Mouse (Mus musculus) embryonic facial prominence, embryonic 12.5 days (tissue): ENCODE results near the gene Ccdc80. TPM values are rescaled to one million over a fixed set of nuclear protein-coding genes. Genes with fewer than 3 reads are reported as not detected.

Experiments used
- ATAC-seq: fragments of 200-750 bp; cut with Nextera tagmentation; 2 replicates; pipeline ENCODE4 v1.8.0; 2017; ENCODE audit not compliant: insufficient number of reproducible peaks, insufficient read depth, low FRiP score, low TSS enrichment
- H3K27ac ChIP-seq: fragments of 300-500 bp; sonication (generic); 2 replicates; pipeline ENCODE4 v1.5.1; 2016; ENCODE audit warnings: mild to moderate bottlenecking
- H3K27me3 ChIP-seq: fragments of 300-500 bp; sonication (generic); 2 replicates; pipeline ENCODE4 v1.6.1; 2016; ENCODE audit warnings: mild to moderate bottlenecking, moderate library complexity
- H3K36me3 ChIP-seq: fragments of 300-500 bp; sonication (generic); 2 replicates; pipeline ENCODE4 v1.6.1; 2016; ENCODE audit warnings: mild to moderate bottlenecking
- H3K4me1 ChIP-seq: fragments of 300-500 bp; sonication (generic); 2 replicates; pipeline ENCODE4 v1.6.1; 2016
- H3K4me2 ChIP-seq: fragments of 300-500 bp; sonication (generic); replicated peaks from 2 replicates; pipeline ENCODE4 v1.6.1; 2016; ENCODE audit warnings: mild to moderate bottlenecking, moderate library complexity
- H3K4me3 ChIP-seq: fragments of 300-500 bp; sonication (generic); 2 replicates; pipeline ENCODE4 v1.5.1; 2016; ENCODE audit warnings: mild to moderate bottlenecking
- H3K9ac ChIP-seq: fragments of 300-500 bp; sonication (generic); 2 replicates; pipeline ENCODE4 v1.6.1; 2016; ENCODE audit warnings: mild to moderate bottlenecking, moderate library complexity
- H3K9me3 ChIP-seq: fragments of 300-500 bp; sonication (generic); 2 replicates; pipeline ENCODE4 v1.6.1; 2016; ENCODE audit warnings: mild to moderate bottlenecking, moderate library complexity
- whole genome bisulfite sequencing: fragments of 180-500 bp; shearing (Covaris S2); methylation state at CpG from one replicate; pipeline ENCODE4 v1.1.7; 2016; 5-methylcytosine and 5-hydroxymethylcytosine counted together
- polyA plus RNA-seq: library from polyadenylated mRNA; unstranded; fragments of >200 nt; fragmentation: Nextera tagmentation; extraction: Ambion mirVana; gene quantifications from 2 replicates; pipeline ENCODE4 v1.2.1, GENCODE M21; 2016

The Ccdc80 gene
- polyA plus RNA-seq, 1 experiment from 2014 or later, result 49.6 TPM

- no peaks in the 10 kb centered on the region for H3K36me3 ChIP-seq
- H3K9ac ChIP-seq, result peak overlapping the region; percentile 52
- ATAC-seq, result no peak
- H3K4me2 ChIP-seq, result peak overlapping the region; percentile 50
- peak overlapping the region; percentile 45 for H3K4me3 ChIP-seq
- peak overlapping the region; percentile 79; the same call in 1 of the 2 replicates for H3K27ac ChIP-seq
- H3K9me3 ChIP-seq, result no peaks in the 10 kb centered on the region
- peaks cover 17% of the 10 kb centered on the region; the same call in 1 of the 2 replicates for H3K4me1 ChIP-seq
- 4% methylated on average over 9 of the region's 9 CpGs for WGBS
- H3K27me3 ChIP-seq, result no peaks in the 10 kb centered on the region
Measured at GRCm38 (mm10) chr16:45094136-45094756, 1.0 kb downstream of the Ccdc80 start.

- ATAC-seq, result no peak
- no peaks in the 10 kb centered on the region for H3K9me3 ChIP-seq
- WGBS, result 92% methylated on average over 13 of the region's 13 CpGs
- no peak overlapping the region for H3K27ac ChIP-seq
- H3K27me3 ChIP-seq, result no peaks in the 10 kb centered on the region
- no peaks in the 10 kb centered on the region for H3K36me3 ChIP-seq
- peak overlapping the region; percentile 50 for H3K4me2 ChIP-seq
- 0 out of 2 replicates have a peak overlapping the region, but pooled peaks have one; percentile 52 for H3K9ac ChIP-seq
- peak overlapping the region; percentile 45; the same call in 1 of the 2 replicates for H3K4me3 ChIP-seq
- peaks cover 18% of the 10 kb centered on the region; the same call in 1 of the 2 replicates for H3K4me1 ChIP-seq
Measured at GRCm38 (mm10) chr16:45095030-45095429, 1.8 kb downstream of the Ccdc80 start.

GRCm38 (mm10) chr16:45095561-45096482, 2.6 kb downstream of the Ccdc80 start:
- Histone ChIP-seq H3K4me1 (peaks cover 18% of the 10 kb centered on the region; the same call in 1 of the 2 replicates), H3K9me3 (no peaks in the 10 kb centered on the region), H3K27ac (no peak overlapping the region), H3K9ac (no peak overlapping the region), H3K4me3 (no peak overlapping the region), H3K4me2 (no peak overlapping the region), H3K27me3 (no peaks in the 10 kb centered on the region), H3K36me3 (no peaks in the 10 kb centered on the region)
- 91% methylated on average over 26 of the region's 26 CpGs for WGBS
- no peak for ATAC-seq

- H3K4me3 ChIP-seq, result no peak overlapping the region
- no peaks in the 10 kb centered on the region for H3K9me3 ChIP-seq
- peaks cover 18% of the 10 kb centered on the region; the same call in 1 of the 2 replicates for H3K4me1 ChIP-seq
- H3K27me3 ChIP-seq, result no peaks in the 10 kb centered on the region
- H3K9ac ChIP-seq, result no peak overlapping the region
- no peaks in the 10 kb centered on the region for H3K36me3 ChIP-seq
- no peak overlapping the region for H3K4me2 ChIP-seq
- no peak for ATAC-seq
- no peak overlapping the region for H3K27ac ChIP-seq
- 93% methylated on average over 2 of the region's 2 CpGs for WGBS
Measured at GRCm38 (mm10) chr16:45097467-45097866, 4.3 kb downstream of the Ccdc80 start.

GRCm38 (mm10) chr16:45098186-45098885, 5.1 kb downstream of the Ccdc80 start:
- Histone ChIP-seq H3K27ac (no peak overlapping the region), H3K9me3 (no peaks in the 10 kb centered on the region), H3K27me3 (no peaks in the 10 kb centered on the region), H3K4me2 (peak overlapping the region; percentile 1; the same call in 1 of the 2 replicates), H3K9ac (no peak overlapping the region), H3K4me3 (no peak overlapping the region), H3K4me1 (peaks cover 13% of the 10 kb centered on the region; the same call in 1 of the 2 replicates), H3K36me3 (no peaks in the 10 kb centered on the region)
- ATAC-seq, result no peak
- 65% methylated on average over 10 of the region's 10 CpGs for WGBS

GRCm38 (mm10) chr16:45098886-45099210, 5.6 kb downstream of the Ccdc80 start:
- 55% methylated on average over 6 of the region's 6 CpGs for WGBS
- Histone ChIP-seq H3K9ac (no peak overlapping the region), H3K9me3 (no peaks in the 10 kb centered on the region), H3K27ac (no peak overlapping the region), H3K4me2 (peak overlapping the region; percentile 1; the same call in 1 of the 2 replicates), H3K4me1 (0 out of 2 replicates have a peak, but pooled peaks cover 12% of the 10 kb centered on the region), H3K27me3 (no peaks in the 10 kb centered on the region), H3K36me3 (no peaks in the 10 kb centered on the region), H3K4me3 (no peak overlapping the region)
- ATAC-seq, result no peak

- no peak overlapping the region for H3K27ac ChIP-seq
- no peaks in the 10 kb centered on the region for H3K36me3 ChIP-seq
- no peaks in the 10 kb centered on the region for H3K27me3 ChIP-seq
- WGBS, result 80% methylated on average over 3 of the region's 3 CpGs
- no peak for ATAC-seq
- H3K9me3 ChIP-seq, result no peaks in the 10 kb centered on the region
- no peak overlapping the region for H3K4me2 ChIP-seq
- no peak overlapping the region for H3K4me3 ChIP-seq
- H3K9ac ChIP-seq, result no peak overlapping the region
- H3K4me1 ChIP-seq, result 0 out of 2 replicates have a peak, but pooled peaks cover 4% of the 10 kb centered on the region
Measured at GRCm38 (mm10) chr16:45100892-45101291, 7.7 kb downstream of the Ccdc80 start.

- WGBS, result 68% methylated on average over 3 of the region's 3 CpGs
- no peaks in the 10 kb centered on the region for H3K9me3 ChIP-seq
- H3K4me3 ChIP-seq, result no peak overlapping the region
- H3K4me2 ChIP-seq, result no peak overlapping the region
- no peaks in the 10 kb centered on the region for H3K36me3 ChIP-seq
- no peak overlapping the region for H3K27ac ChIP-seq
- no peaks in the 10 kb centered on the region for H3K4me1 ChIP-seq
- H3K27me3 ChIP-seq, result no peaks in the 10 kb centered on the region
- no peak for ATAC-seq
- H3K9ac ChIP-seq, result no peak overlapping the region
Measured at GRCm38 (mm10) chr16:45104993-45105392, 11.8 kb downstream of the Ccdc80 start.

GRCm38 (mm10) chr16:45108203-45108878, 15.1 kb downstream of the Ccdc80 start:
- 70% methylated on average over 5 of the region's 5 CpGs for WGBS
- Histone ChIP-seq H3K4me1 (0 out of 2 replicates have a peak, but pooled peaks cover 6% of the 10 kb centered on the region), H3K36me3 (no peaks in the 10 kb centered on the region), H3K9ac (no peak overlapping the region), H3K9me3 (no peaks in the 10 kb centered on the region), H3K4me3 (no peak overlapping the region), H3K4me2 (no peak overlapping the region), H3K27me3 (no peaks in the 10 kb centered on the region), H3K27ac (no peak overlapping the region)
- ATAC-seq, result no peak

GRCm38 (mm10) chr16:45110498-45110897, 17.3 kb downstream of the Ccdc80 start:
- 27% methylated on average over 4 of the region's 4 CpGs for WGBS

GRCm38 (mm10) chr16:45117200-45117599, 24.0 kb downstream of the Ccdc80 start:
- WGBS, result 90% methylated on average over 3 of the region's 3 CpGs
- Histone ChIP-seq H3K27ac (no peak overlapping the region), H3K9ac (no peak overlapping the region), H3K27me3 (no peaks in the 10 kb centered on the region), H3K4me2 (no peak overlapping the region), H3K9me3 (no peaks in the 10 kb centered on the region), H3K4me1 (no peaks in the 10 kb centered on the region), H3K36me3 (no peaks in the 10 kb centered on the region), H3K4me3 (no peak overlapping the region)
- ATAC-seq, result no peak

More at GRCm38 (mm10) chr16:45110498-45110897, 17.3 kb downstream of the Ccdc80 start:
- Histone ChIP-seq H3K9ac (no peak overlapping the region), H3K4me3 (no peak overlapping the region), H3K4me1 (0 out of 2 replicates have a peak, but pooled peaks cover 6% of the 10 kb centered on the region), H3K36me3 (no peaks in the 10 kb centered on the region), H3K27me3 (no peaks in the 10 kb centered on the region), H3K9me3 (no peaks in the 10 kb centered on the region), H3K27ac (no peak overlapping the region), H3K4me2 (no peak overlapping the region)
- no peak for ATAC-seq
